Mouse (Mus musculus) NIH3T3 (cell line): ENCODE results near the gene Pam16.

Experiments used
- DNase-seq: peaks from one replicate; pipeline ENCODE4 v3.0.0-alpha.2; 2012; ENCODE audit warnings: low read depth

Gene Pam16

GRCm38 (mm10) chr16:4646831-4647230 lies 22.0 kb upstream of the Pam16 start:
- DNase-seq: no peak

DNA sequence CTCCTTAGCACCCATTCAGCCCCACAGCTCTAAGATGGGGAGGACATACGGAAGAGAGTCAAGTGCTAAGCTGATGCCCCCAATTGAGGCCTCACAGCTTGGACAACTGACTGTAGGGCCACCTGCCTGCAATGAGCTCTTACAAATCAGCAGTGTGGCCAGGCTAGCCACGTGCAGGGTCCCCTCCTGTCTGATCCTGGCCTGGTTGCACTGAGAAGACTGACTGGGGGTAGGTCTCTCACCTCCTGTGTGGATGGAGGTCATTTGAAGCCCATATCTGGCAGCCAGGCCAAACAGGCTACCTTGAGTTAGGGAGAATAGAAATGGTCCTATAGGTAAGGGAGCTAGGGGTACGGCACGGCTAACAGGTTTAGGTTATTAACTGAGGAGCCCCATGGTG lies 21.1 kb upstream of the Pam16 start:
- DNase-seq: no peak

DNA sequence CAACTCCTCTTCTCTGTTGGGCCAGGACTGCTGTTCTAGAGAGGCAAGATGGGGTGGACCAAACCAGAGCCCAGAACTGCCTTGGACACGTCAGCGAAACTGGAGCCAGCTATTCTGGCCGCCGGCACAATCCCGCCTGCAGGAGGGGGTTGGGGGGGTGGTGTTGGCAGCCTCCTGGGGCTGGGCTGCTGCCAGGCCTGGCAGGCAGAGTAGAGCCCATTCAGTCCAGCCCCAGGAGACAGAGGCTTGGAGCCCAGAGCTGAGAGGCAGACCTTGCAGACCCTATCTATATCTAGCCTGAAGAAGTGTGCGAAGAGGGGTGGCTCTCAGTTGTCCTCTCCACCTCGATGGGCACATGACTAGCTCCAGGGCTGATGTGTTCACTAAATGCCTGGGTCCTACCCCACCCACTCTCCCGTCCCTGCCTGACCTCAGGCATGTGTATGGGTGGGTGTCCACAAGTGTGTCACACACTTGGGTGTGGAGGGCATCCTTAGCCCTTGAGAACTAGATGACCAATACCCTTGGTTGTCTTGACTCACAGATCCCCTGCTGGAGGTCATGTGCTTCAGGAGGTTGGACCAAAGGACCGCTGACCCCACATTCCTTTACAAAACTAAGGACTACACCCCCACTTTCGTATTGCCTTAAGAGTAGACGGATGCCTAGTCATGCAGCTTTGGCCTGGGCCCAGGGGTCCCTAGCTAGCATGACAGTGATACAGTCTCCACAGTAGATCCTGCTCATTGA lies 19.1 kb upstream of the Pam16 start:
- peak; percentile 97 for DNase-seq

GRCm38 (mm10) chr16:4642937-4643336 lies 18.1 kb upstream of the Pam16 start:
- DNase-seq: peak; percentile 48

DNA sequence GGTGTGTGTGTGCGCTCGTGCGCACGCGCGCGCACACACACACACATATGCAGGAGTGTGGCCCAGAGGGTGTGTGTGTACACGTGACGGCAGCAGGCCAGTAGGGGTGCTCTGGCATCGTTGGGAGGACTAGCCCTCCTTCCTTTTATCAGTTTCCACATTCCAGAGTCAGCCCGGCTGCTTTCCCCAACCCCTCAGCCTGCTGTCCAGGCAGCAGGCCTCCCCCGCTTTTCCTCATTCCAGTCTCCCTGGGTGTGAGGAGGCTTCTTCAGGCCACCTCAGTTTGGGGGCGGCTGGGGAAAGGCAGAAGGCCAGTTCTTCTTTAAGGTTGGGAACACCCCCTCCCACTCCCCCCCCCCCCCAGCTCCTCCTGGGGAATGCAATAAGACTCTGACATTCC lies 17.4 kb upstream of the Pam16 start:
- peak; percentile 95 for DNase-seq

DNA sequence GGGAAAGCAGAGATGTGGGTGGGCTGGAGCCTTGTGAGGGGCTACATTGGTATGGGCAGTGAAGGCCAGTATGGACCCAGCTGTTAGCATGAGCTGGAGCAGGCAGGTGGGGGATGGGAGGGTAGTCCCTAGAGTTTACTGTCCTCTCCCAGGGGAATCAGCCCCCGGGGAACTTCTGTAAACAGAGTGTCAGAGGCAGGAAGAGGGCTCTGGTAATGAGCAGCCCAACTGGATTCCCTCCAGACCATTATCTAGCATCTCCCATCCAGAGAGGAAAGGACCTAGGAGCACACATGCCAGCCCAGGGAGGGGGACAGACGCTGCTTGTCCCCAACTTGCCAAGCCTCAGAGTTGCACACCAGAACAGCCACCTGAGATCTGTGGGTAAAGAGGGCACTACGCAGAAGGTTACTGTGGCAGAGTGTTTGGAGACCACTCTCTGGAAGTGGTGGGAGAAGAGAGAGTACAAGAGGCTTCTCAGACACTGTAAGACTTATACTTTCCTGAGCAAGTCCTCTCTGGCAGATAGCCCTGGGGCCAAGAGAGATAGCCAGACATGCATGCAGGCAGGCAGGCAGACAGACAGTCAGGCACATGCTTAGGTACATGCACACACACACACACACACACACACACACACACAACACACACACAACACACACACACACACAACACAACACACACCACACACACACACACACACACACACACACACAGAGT lies 16.5 kb upstream of the Pam16 start:
- peak; percentile 54 for DNase-seq

- DNase-seq: peak; percentile 76
Measured at GRCm38 (mm10) chr16:4640267-4641005, 15.6 kb upstream of the Pam16 start.

DNA sequence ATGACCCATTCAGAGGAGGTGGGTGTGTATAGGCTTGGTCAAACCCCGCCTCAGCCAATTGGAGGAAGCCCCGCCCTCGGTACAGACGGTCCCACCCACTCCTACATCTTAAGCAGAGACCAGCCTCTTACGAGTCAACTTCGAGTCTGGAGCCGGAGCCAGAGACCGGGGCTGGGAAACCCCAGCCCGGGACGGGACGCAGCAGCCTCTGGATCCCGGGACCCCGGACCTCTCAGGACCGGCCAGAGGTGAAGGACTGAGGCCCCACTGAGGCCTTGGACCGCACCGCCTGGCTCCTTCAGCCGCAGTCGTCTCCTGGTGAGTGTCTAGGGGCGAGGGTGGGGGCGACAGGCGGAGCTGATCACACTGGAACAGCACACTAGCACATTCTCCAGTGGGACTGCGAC lies 15.0 kb upstream of the Pam16 start, which contains the start of the genes Vasn and Dnaja3:
TSS of gene Vasn (plus strand) at position 111 of the 407 bp plus-strand sequence.
TSS of gene Dnaja3 (plus strand) at position 159 of the 407 bp plus-strand sequence.
- peak; percentile 95 for DNase-seq

DNA sequence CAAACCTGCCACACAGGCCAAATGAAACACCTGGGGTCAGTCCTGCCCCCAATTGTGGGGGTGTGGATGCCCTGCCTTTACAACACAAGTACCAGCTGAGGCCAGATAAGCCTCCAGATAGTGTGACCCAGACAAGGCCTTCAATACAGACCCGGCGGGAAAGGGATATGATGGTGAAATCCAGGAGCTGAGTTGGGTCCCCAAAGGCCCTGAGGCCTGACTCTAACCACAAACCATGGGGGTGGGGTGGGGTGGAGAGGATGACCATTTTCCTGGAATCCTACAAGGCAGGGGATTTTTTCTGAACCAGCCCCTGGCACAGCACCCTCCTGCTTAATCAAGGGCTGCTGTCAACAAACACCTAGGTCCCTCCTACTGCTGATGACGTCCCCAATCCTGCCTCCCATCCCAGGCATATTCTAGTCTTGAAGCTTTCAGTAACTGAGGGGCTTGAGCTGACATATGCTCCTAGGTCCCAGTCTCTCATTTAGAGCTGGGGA lies 14.2 kb upstream of the Pam16 start:
- DNase-seq: peak; percentile 74

GRCm38 (mm10) chr16:4635760-4636159 lies 11.0 kb upstream of the Pam16 start:
- DNase-seq: no peak

DNA sequence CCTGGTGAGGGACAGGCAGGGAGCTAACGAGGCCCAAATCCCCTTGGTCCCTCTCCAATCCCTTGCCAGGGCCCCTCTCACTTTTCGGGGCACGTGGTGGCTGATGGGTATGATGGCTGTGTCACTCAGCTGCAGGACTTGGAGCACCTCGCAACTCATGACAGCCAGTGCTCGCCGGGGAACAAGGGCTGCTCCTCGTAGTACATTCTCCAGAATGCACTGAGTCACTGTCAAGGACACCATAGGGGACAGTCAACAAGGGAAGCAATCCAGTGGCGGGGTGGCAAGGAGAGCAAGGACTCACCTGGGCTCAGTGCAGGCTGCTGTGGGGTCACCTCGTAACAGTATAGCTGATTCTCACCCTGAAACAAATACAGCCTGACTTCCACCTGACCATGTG lies 9.9 kb upstream of the Pam16 start:
- DNase-seq: no peak

GRCm38 (mm10) chr16:4633661-4634060 lies 8.9 kb upstream of the Pam16 start:
- peak; percentile 41 for DNase-seq

DNA sequence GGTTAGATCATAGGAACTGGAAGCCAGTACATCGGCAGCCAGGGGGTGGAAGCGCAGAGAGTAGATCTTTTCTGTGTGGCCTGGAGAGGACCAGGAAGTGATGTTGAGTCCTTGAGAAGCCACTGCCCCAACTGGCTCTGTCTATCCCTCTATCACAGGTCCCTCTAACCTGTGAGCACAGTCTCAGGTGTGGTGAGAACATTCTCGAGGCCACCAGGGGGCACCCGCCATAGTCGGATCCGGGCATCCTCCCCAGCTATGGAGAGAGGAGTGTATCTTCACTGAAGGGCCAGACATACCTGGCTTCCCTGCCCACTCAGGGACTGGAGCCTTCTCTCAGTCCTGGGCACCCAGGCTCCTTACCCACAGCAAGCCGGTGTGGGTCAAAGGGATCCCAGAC lies 7.3 kb upstream of the Pam16 start:
- DNase-seq: peak; percentile 55

DNA sequence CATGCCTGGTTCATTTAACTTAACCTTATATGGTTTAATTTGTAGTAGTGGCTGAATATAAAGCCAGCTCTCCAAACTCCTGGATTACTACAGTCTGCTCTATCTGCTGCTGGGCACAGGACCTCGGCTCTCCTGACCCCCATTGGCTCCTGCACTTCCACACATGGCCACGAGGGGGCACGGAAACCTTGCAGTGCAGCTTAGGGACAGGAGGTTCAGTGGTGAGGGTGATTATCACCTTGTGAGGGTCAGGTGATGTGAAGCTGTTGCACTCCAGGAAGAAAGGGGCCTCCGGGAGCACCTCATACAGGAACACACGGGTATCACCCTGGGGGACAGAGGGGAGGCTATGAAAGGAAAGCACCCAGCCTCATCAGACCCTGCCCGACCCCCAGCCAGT lies 5.2 kb upstream of the Pam16 start:
- DNase-seq: peak; percentile 90

DNA sequence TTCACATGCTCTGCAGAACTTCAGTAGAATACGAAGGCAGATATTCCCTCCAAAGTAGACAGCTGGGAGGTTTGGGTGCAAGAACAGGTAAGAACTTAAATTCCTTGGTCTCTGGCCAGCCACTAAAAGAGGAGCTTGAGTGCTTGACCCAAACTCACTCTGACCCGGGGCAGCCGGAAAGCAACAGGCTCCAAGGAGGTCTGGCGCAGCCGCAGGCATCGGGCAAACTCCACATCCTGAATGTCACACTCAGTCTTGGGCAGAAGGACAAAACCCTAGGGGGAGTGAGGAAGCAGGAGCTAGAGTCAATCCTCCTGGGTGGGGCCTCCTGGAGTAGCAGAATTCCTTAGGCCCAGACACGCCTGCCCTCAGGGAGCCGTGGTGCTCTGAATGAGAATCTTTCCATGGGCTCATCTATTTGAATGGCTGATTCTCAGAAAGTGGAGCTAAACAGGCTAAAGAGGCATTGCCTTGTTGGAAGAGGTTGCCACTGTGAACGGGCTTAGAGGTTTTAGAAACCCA lies 4.2 kb upstream of the Pam16 start:
- DNase-seq: no peak

DNA sequence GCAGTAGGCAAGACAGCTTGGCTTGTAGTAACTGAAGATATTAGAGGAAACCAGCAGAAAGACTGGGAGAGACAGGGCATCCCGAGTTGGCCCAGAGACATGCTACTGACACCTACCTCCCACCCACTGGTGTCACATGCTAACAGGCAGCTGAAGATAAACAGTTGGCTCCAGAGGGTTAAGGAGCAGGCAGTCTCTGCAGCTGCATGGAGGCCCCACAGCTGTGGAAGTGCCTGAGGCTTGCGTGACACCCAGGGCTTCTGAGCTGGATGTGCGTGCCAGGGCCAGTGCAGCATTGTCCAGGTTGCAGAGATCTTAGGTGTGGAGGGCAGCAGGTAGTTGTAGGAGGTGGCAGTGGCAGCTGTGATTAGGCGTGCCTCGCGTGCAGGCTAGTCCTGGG lies 2.3 kb upstream of the Pam16 start:
- DNase-seq: no peak

DNA sequence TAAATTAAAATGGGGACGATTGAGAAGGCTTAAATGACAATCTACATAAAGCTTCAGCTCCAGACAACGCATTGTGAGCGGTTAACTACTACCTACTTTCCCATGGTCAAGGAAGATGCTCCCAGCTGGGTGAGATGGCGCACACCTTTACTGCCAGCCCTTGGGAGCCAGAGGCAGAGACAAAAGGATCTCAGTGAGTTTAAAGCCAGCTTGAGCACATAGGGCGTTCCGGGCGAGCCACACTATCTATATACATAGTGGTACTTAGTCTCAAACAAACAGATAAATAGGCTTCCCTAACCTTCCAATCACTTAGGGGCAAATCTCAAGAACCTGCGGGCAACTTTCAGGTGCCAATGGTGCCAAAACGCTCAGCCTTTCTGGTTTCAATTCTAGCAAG lies 714 bp downstream of the Pam16 start:
- no peak for DNase-seq

GRCm38 (mm10) chr16:4616829-4617228 lies 8.0 kb downstream of the Pam16 start:
- no peak for DNase-seq

DNA sequence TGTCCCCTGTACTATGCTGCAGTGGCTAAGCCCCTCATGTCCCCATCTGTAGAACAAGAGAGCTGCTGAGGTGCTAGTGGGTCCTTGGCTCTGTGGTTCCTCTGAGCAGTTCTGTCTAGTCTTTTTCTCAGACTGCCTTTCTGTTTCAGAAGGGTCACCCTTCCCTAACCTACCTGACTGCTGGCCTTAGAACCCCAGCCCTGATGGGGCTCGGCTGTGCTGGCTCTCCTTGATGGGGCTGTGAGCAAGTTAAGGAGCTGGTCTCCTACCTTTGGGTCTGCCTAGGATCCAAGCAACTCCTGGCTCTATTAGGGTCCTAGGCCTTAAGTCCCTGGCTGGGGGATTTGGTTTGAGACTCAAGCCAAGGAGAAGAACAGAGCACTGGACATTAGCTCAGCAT lies 9.5 kb downstream of the Pam16 start:
- DNase-seq: no peak

GRCm38 (mm10) chr16:4614639-4615038 lies 10.1 kb downstream of the Pam16 start:
- no peak for DNase-seq

DNA sequence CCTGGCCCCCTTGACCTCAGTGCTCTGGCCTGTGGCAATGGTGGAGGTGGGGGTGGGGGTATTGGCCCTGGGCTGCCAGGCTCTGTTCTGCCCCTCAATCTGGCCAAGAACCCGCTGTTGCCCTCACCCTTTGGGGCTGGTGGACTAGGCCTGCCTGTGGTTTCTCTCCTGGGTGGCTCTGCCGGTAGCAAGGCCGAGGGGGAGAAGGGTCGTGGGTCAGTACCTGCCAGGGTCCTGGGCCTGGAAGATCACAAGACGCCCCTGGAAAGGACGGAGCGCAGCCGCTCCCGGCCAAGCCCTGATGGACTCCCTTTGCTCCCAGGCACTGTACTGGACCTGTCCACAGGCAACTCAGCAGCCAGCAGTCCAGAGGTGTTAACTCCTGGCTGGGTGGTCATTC lies 11.1 kb downstream of the Pam16 start:
- DNase-seq: no peak

DNA sequence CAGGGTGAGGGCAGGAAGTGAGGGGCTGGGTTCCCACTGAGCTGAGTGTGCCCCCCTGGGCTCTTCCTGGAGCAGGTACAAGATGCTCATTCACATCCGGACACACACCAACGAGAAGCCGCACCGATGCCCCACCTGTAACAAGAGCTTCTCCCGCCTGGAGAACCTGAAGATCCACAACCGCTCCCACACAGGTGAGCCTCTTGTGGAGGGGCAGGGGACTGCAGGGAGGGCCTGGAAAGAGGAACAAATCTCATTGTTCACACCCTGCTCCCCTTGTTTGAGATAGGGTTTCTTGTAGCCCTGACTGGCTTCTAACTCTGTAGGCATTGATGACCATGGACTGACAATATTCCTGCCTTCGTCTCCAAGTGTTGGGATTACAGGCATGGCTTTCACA lies 13.1 kb downstream of the Pam16 start:
- no peak for DNase-seq
